Mouse (Mus musculus): ENCODE measurements around the gene Pnldc1. TPM values are rescaled to one million over a fixed set of nuclear protein-coding genes. Genes with fewer than 3 reads are reported as not detected.
"Not testable (repeated sequence)": the region's sequence is repeated elsewhere in the genome, so short reads cannot be mapped to it uniquely, and the experiment has no call there.

The Pnldc1 gene
- total RNA-seq, 2 experiments from 2014 or later = 0.18 to 0.31 TPM

DNA sequence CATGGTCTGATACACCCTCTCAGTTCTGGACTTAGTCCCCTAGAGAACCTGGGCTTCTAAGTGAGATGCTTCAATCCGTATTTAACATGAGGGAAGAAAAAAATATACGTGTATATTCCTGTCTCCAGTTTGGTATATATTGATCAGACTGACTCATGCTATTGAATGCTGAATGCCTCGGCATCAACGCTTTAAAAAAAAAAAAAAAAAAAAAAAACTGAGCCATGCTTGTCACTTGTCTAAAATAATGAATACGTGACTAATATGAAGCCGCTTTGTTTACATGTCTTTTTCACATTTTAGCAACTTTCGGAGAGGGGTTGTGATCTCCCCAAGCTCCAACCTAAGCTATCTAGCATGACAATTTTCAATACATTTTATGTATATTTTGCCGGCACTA lies 361 bp upstream of the Pnldc1 start:
- no peak for DNase-seq (ENCODE audit: low spot score)

DNA sequence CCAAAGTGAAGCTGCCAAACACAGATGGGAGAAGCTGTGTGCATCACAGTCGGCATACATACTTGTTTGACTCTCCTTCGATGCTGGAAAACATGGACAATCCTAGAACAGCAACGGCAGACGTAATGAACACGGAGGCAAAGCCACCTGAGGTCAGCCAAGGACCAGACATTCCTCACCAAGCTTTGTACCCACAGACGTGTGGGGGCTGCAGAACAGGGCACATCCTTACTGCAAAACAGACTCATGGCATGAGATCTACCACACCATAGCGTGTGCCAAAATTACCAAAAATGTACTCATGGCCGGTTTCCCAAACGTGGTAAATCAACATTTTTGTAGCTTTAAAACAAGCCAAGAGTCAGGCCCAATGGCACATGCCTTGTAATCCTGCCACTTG lies 3.6 kb downstream of the Pnldc1 start:
- DNase-seq (ENCODE audit: low spot score) = no peak

DNA sequence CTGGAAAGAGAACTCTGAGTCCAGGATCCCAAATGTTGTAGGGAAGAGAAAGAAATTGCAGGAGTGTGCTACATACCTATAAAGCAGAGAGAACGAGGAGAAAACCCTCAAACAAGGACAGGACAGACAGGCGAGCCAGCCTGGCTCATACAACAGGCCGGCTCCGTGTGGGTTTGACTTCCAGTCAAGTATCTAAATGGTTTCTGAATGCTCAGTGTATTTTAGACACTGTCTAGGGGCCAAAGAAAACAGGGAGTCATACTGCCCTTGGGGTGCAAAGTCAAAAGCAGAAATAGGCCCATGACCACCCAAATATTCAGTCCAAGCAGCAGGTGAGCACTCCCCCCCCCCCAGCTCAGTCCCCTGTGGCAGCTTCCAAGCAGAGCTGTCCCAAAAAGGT lies 4.2 kb downstream of the Pnldc1 start:
- no peak for DNase-seq (ENCODE audit: low spot score)

DNA sequence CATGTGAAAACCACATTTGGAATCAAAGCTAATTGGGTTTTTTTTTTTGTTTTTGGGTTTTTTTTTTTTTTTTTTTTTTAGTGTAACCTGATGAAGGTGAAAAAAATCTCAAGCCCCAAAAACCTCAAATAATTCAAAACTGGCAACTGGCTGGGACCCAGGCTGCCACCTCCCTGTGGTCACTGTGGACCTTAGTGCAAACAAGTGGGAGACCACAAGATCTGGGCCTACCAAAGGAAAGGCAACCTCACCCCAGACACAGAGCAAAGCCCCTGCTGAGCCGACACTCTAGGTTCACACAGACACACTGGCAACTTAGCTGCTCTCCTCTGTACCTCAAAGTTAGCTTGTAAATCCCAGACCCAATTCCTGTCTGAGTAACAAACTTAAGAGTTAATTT lies 5.7 kb downstream of the Pnldc1 start:
- no peak for DNase-seq (ENCODE audit: low spot score)

DNA sequence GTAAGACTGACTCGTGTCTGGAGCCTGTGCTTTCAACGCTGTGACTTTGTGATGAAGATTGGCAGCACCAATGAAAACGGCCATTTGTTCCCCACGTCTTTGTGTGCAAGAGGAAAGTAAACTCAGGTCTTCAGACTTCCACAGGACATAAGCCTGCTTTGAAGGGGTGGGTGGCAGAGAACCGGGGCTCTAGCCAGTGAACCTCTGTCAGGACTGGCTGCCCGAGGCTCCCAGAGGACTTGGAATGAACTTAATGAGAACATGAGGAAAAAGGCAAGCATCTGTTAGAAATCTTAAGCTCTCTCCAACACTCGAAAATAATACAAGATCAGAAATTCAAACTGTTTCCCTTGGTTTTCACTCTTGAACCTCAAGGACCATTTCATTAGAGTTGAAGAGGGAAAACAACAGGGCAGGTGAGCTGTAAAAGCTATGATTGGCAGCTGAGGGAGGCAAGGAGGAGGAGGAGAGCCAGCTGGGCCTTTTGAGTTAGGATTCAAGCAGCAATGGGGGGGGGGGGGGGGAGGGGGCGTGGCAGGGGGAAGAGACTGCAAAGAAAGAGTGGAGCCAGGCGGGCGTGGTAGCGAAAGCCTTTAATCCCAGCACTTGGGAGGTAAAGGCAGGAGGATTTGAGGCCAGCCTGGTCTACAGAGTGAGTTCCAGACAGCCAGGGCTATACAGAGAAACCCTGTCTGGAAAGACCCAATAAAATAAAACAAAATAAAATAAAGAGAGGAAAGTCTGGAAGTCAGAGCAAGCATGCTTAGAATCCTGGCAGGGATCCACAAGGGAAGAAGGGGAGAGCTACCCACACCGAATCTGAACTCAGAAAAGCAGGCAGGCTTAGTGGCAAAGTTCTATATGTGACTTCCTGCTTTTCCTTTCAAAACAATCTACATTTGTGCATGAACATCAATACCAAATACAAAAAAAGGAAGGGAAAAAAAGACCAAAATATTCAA lies 6.4 kb downstream of the Pnldc1 start:
- no peak for DNase-seq (ENCODE audit: low spot score)

DNA sequence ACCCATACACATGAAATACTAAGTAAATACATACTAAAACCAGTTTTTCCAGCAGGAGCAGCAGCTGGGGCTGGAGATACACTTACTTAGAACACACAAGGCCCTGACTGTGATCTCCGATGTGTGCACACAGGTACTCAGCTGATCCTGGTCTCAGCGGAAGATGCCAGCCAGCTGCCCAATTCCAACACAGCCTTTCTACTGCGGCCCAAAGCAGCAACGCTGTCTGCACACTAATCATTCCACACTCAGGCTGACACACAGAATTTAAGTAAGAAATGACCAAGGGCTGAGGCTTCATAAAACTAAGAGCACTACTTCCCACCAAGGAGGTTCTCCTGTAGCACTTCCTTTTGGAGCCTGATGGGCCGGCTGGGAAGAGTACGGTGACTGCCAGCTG lies 7.7 kb downstream of the Pnldc1 start:
- no peak for DNase-seq (ENCODE audit: low spot score)

DNA sequence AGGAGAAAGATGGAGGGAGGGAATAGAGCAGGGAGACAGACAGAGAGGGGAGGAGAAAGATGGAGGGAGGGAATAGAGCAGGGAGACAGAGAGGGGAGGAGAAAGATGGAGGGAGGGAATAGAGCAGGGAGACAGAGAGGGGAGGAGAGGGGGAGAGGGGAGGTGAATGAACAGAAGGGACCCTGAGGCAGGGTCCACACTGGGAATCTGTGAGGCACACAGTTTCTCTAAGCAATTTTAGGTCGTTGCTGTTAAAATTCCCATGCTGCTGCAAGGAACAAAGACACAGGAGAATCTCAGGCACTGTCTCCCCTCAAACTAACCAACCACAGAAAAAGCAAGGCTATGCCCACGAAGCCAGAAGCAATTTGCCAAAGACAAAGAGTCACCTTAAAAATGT lies 11.4 kb downstream of the Pnldc1 start:
- not testable (repeated sequence) for DNase-seq (ENCODE audit: low spot score)

DNA sequence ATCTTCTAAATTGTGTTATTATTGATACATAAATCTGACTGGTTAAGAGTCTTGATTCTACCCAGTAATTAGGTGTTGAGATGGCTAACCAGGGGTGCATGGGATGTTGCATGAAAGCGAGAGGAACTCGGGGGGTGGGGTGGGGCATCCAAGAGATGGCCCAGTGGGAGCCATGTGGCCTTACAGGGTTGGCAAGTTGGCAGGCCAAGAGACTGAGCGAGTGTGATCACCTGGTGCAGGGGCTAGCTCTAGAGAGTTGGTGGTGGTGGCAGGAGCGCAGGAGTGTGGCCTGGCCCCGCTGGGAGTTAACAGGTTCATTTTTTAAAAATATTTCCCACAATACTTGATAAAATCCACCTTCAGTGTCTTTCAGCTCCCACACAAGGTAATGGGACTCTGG lies 12.4 kb downstream of the Pnldc1 start:
- no peak for DNase-seq (ENCODE audit: low spot score)

DNA sequence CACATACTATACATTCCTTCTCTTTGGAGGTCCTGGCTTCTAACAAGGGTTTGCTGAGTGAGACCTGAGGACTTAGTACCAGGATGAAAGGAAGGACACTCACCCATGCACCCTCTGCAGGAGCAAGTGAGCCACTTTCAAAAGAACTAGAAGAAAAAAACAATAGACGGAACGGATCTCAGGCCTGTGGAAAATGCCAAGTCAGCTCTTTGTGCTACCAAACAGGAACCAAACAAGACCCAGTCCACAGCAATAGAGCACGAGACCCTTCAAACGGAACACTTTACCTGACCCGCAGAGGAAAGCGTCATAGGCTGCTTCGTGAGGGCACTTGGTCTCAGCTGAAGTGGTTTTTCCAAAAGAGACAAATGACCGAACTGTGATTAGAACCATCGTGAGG lies 18.0 kb downstream of the Pnldc1 start:
- no peak for DNase-seq (ENCODE audit: low spot score)

DNA sequence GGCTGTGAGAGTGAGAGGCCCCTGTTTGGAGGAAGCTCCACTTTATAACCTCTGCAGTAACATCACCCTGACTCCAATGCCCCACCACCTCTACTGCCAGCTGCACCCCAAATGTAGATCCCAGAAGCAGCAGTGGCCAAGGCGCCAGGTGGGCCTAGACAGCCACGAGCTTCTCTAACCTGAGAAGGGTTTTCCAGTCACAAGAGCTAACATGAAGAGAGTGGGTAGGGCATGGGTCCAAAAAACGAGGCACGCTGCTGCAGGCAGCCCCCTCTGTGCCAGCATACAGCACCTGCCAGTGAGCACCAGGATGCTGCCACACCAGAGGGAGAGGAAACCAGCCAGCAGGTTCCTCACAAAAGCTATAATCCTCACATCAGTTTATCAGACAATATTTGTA lies 19.0 kb downstream of the Pnldc1 start:
- no peak for DNase-seq (ENCODE audit: low spot score)

DNA sequence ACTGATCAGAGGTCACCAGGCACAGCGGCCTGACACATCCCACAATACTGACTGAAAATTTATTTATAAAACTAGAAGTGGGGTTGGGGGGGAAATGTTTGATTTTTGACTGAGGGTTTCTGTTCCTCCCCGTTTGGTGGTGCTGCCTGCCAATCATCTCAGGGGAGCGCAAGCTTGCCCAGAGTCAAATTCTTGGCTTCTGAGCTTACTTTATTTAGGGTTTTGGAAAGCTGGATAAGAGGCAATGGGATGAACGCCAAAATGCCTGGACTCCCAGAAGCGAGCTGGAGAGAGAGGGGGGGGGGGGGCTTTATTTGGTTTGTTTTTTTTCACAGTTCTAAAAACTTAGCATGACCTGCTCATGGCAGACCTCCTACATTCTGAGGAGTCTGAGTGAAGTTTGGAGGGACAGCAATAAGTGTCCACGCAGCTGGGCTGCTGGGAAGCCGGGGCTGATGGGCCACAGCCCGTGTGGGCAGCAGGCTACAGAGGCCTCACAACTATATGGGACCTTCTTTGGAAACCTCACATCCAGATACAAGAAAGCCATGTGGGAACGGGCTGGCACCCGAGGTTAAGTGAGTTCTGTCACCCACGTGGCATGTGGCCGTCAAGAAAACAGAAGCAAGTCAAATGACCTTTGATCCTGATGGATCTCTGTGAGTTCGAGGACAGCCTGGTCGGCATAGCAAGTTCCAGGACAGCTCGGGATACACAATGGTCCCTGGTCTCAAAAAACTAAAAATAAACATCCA lies 22.8 kb downstream of the Pnldc1 start:
- no peak for DNase-seq (ENCODE audit: low spot score)

DNA sequence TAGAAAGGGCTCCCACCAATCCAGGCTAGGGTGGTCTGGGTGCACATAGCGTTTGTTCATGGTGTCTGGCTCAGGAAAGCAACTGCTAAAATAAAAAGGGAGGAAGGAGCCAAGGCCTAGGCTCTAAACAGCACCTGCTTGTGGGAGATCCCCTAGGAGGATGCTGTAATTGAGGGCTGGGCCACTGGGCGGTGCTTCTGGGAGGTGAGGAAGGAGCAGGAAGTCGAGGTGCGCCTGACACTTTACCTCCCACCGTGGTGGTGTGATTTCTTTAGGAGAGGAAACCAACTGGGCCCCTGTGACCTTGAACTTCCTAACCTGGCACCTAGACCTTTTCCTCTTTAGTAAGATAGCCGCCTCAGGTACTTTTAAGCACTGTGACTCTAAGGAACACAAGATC lies 23.4 kb downstream of the Pnldc1 start:
- no peak for DNase-seq (ENCODE audit: low spot score)

DNA sequence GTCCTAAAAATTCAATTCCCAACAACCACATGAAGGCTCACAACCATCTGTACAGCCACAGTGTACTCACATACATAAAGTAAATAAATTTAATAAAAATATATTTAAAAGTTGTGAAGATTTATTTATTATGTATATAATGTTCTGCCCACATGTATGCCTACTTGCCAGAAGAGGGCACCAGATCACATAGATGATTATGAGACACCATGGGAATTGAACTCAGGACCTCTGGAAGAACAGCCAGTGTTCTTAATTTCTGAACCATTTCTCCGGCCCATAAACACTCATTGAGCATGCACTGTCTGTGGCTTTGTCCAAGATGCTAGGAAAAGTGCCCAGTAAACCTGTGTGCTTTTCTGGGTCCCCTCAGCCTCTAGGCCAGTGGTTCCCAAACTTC lies 28.8 kb downstream of the Pnldc1 start:
- no peak for DNase-seq (ENCODE audit: low spot score)

DNA sequence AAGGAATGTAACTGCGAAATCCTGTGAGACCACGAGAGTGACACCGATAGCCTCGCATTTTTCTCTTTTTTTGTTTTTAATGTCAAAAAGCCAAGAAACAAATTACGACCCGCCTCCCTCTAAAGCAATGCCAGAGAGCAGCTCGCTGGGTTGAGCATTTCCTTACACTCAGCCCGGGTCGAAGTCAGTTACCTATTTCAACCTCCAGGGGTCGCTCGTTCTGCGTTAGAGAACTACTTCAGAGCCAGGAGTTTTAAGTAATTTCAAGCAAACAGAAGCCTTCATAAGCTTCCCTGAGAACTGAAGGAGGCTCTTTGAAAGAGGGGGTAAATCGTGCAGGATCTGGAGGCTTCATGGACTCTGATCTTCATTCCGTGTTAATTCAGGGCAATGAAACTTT lies 29.9 kb downstream of the Pnldc1 start:
- peak; percentile 84 for DNase-seq (ENCODE audit: low spot score)

DNA sequence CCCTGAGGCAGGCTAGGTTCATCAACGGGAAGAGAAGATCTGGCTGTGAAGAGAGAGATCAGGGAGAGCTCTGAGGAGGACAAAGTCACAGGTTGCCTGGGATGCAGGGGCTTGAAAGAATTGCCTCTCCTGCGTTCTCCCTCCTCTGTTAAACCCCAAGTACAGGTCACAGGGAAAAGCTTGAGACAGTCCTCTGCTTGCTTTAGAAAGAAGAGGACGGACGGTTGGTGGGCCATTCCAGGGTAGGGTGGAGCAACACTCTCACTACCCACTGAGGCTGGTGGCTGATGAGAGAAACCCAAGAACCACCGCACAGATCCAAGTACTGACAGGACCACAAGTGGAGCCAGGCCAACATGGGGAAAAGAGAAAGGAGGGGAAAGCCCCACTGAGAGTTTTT lies 34.3 kb downstream of the Pnldc1 start, which contains the start of gene Mrgprh:
Gene Mrgprh, plus strand, starts transcription at position 301 of the 400 bp plus-strand sequence.
- DNase-seq (ENCODE audit: low spot score) = no peak

DNA sequence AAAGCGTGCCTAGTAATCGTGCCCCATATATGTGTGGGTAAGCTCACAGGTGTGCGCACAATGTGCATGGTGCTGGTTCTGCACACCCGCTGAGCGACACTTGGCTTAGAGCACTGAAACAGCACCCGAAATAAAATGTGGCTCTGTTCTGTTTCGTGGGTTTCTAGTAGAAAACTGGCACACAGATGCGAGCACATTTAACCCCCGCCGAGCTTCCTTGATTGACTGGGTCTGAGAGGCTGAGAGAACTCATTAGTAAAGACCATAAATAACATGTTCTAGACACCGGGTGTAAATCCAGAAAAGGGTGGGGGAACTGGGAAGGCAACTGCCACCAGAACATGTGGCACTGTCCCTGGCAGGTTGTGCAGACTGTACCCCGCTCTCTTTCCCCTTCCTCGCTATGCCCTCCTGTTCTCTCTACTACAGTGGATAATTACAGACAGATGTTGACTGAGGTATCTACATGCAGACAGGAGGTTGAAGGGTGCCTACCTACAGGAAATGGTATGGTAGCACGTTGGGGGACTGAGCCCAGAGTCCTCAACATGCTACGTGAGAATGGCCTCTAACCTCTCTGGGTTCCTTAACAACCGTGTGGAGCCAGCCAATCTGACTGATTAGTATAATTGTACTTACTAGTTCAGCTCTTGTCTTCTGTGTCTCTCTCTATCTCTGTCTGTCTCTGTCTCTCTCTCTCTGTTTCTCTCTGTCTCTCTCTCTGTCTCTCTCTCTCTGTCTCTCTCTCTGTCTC lies 37.6 kb downstream of the Pnldc1 start:
- no peak for DNase-seq (ENCODE audit: low spot score)

DNA sequence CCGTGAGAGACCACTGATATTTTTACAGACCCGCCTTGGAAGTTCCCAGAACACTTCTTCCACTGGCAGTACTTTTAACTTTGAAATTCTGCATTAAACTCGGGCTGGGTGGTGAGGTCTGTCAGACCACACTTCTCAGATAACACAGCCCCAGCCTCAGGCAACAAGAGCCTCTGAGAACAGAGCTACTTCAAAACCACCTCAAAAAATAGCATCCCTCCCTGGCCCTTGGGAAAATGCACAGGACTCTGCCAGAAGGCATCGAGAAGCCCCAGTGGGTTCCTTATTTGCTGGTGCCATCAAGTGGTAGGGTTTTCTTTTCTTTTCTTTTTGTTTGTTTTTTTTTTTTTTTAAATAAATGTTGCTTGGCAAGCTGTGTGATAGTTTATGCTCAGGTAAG lies 41.4 kb downstream of the Pnldc1 start:
- DNase-seq (ENCODE audit: low spot score) = no peak

DNA sequence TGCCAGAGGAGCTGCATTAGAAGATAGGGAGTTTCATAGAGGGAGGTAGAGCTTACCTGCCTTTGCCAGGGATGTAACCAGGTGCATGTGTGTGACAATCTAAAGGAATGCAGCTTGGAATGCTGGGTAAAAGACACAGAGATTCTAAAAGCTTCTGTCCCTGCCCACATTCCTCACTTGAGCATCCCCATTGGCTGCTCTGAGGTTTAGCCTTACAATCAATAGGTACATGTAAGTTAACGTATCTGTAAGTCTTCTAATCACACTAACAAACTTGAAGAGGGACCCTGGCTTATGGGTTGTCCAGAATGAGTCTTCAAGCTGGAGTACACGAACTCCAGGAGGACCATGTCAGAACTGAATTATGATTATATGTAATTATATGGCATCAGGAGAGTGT lies 42.0 kb downstream of the Pnldc1 start, which contains the start of gene Mas1:
Gene Mas1, minus strand, starts transcription at position 101 of the 400 bp plus-strand sequence.
- no peak for DNase-seq (ENCODE audit: low spot score)

DNA sequence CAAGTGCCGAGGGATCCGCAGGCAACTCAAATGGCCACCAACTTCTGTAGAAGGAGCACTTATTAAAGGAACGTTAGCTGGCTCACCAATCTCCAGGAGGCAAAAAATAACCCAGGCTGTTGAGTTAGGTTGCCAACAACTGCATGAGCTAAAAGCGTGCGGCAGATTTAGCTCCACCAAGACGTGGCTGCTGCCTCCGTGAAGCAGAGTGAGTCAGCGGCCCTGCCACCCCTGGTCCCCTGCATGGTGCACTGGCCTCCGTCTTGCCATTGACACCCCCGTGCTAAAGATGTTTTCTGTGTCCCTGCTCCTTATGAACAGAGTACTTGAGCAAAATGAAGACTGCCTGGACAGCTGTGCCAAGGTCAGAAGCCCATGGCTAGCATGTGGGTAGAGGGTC lies 43.2 kb downstream of the Pnldc1 start:
- peak; percentile 64 for DNase-seq (ENCODE audit: low spot score)

DNA sequence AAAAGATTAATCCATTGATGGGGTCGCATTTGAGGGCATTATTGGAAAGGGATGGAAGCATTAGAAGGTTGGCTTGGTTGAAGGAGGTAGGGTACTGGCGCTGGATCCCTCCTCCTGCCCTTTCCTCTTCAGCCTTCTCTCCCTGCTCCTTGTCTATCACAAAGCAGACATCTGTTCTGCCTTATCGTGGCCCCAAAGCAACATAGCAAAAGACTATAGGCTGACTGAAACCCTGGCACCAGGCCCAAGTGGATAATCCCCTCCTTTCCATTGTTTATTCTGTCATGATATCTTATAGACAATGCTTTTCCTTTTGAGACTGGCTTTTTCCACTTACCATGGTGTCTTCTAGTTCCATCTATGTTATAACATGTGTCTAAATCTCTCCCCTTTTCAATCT lies 44.6 kb downstream of the Pnldc1 start:
- DNase-seq (ENCODE audit: low spot score) = no peak

DNA sequence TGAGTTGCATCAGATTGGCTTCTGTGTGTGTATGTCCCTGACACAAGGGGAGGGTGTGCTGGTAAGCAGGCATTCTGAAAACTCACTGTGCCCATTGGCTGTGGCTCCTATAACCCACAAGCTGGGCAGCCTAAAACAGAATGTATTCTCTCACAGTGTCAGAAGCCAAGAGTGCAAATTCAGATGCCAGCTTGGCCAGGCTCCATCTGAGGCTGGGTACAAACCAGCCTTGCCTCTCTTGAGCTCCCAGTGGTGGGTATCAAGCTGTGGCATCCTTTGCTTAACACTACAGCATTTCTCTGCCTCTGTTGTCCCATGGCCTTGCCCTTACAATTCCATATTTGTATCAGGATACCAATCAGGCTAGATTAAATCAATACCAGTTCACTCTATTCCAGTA lies 45.9 kb downstream of the Pnldc1 start:
- peak; percentile 25 for DNase-seq (ENCODE audit: low spot score)

DNA sequence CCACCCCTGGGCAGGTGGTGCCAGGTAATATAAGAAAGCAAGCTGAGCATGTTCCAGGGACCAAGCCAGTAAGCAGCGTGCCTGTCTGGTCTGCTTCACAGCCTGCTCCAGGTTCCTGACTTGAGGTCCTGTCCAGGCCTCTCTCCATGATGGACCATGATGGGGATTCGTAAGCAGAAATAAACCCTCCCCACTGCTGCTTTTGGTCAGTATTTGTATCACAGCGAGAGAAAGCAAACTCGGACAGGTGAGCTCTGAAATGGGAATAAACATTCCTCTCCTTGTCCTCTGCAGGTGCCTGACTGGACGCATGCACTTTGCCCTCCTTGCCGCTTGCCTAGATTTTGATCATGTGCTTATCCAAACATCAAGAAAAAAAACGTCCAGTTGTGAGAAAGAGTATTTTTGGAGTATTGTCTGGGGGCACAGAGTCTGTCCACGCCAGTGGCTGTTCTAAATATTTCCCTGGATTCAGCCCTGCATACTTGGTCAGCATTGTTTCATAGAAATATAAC lies 51.0 kb downstream of the Pnldc1 start:
- DNase-seq (ENCODE audit: low spot score) = no peak

Measured in gastrocnemius, adult 18-20 months (tissue).